Mouse (Mus musculus): Measurements from ENCODE around the gene Trappc2l. TPM values are rescaled to one million over a fixed set of nuclear protein-coding genes. Genes with fewer than 3 reads are reported as not detected.
A peak's percentile ranks its signal among the peaks of the same experiment; 100 is the strongest.

Gene Trappc2l
- polyA plus RNA-seq, 1 experiment from 2014 or later = 55.6 TPM

DNA sequence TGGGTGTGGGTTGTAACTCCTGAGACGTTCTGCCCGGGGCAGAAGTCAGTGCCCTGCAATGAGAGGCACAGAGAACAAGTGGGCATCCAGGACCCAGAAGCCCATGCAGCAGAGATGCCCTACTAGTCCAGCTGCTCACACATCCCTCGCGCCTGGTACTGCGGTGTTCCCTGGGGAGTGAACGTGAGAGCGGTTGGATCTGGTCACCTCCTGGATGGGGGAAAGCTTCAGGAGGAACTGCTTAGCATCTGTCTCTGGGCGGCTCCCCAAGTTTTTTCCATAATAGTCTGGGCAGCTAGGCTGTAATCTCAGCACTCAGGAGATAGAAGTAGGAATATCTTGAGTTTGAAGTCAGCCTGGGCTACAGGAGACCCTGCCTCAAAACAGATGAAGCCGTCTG is 26.5 kb upstream of the Trappc2l start:
- no peak overlapping the region for H3K4me3 ChIP-seq
- ATAC-seq (ENCODE audit: extremely low read depth, insufficient number of reproducible peaks, low FRiP score, low TSS enrichment) = no peak
- no peaks in the 10 kb centered on the region for H3K9me3 ChIP-seq
- no peak overlapping the region for H3K9ac ChIP-seq
- H3K27ac ChIP-seq (replicated peaks) = no peak overlapping the region
- no peaks in the 10 kb centered on the region for H3K36me3 ChIP-seq
- peaks cover 10% of the 10 kb centered on the region for H3K4me1 ChIP-seq
- H3K4me2 ChIP-seq = no peak overlapping the region
- whole genome bisulfite sequencing = 66% methylated on average over 9 of the region's 9 CpGs
- 0 out of 2 replicates have a peak, but pooled peaks cover 2% of the 10 kb centered on the region for H3K27me3 ChIP-seq (replicated peaks)

DNA sequence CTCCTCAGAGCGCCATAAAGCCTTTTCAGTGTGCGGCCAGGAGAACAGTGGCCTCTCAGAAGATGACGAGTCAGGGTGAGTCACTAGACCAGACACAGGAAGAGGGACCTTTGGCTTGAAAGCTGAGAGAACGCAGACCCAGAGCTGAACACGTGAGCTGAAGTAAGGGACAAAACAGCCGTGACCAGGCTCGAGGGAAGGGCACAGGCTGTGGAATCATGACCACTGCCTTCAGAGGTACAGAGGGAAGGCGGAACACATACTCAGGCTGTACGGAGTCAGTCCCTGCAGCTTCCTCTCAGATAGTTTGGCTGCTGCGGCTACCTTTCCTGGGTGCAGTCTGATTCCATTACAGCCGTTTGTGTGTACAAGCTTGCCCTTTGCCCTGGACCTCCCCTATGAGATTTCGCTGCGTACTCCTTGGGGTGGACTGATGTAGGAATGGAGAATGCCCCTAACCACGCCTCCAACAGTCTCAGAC is 26.0 kb upstream of the Trappc2l start:
- H3K27ac ChIP-seq (replicated peaks) = no peak overlapping the region; the same call in 1 of the 2 replicates
- ATAC-seq (ENCODE audit: extremely low read depth, insufficient number of reproducible peaks, low FRiP score, low TSS enrichment) = no peak

DNA sequence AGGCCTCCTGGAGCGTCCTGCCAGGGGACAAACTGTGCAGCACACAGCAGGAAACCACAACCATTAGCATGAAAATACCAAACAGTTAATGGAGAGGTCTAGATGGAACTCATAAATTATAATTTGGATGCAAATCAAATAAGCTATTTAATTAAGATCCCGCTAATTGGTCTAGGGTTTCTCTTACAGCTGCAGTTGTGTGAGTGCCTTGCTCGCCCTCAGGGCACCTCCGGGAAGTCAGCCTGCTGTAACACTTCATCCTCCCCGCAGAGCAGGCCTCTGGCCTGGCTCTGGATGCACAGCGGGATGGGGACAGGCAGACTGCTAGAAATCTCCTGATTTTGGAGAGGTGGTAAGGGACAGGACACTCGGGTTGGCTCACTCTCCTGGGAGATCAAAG is 25.3 kb upstream of the Trappc2l start:
- H3K4me1 ChIP-seq = peaks cover 9% of the 10 kb centered on the region
- no peaks in the 10 kb centered on the region for H3K36me3 ChIP-seq
- no peak overlapping the region for H3K9ac ChIP-seq
- no peak overlapping the region for H3K4me3 ChIP-seq
- 70% methylated on average over 7 of the region's 7 CpGs for WGBS
- no peak for ATAC-seq (ENCODE audit: extremely low read depth, insufficient number of reproducible peaks, low FRiP score, low TSS enrichment)
- no peaks in the 10 kb centered on the region for H3K27me3 ChIP-seq (replicated peaks)
- no peaks in the 10 kb centered on the region for H3K9me3 ChIP-seq
- no peak overlapping the region for H3K27ac ChIP-seq (replicated peaks)
- H3K4me2 ChIP-seq = no peak overlapping the region

More for the DNA sequence above, 26.0 kb upstream of the Trappc2l start:
- WGBS = 50% methylated on average over 14 of the region's 14 CpGs
- Histone ChIP-seq H3K4me1 (peaks cover 9% of the 10 kb centered on the region), H3K9me3 (no peaks in the 10 kb centered on the region), H3K36me3 (no peaks in the 10 kb centered on the region), H3K9ac (no peak overlapping the region), H3K4me3 (no peak overlapping the region), H3K4me2 (no peak overlapping the region), H3K27me3 (replicated peaks) (0 out of 2 replicates have a peak, but pooled peaks cover under 1% of the 10 kb centered on the region)

DNA sequence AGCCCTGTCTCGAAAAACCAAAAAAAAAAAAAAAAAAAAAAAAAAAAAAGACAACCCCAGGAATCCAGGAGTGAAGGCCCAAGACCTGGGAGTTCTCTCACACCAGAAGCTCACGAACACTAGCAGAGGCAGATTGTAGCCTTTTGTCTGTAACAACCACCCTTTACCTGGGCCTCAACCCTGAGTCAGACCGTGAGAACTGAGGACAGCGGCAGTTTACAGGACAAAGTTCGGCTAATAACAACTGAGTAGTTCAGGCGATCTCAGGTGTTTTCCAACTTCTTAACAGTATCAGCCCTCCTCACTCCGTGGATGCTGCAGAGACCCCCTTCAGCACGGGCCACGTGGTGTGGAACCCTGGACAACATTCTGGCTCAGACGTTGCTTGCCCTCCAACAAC is 24.7 kb upstream of the Trappc2l start:
- Histone ChIP-seq H3K9me3 (no peaks in the 10 kb centered on the region), H3K36me3 (no peaks in the 10 kb centered on the region), H3K4me1 (peaks cover 9% of the 10 kb centered on the region), H3K4me3 (no peak overlapping the region), H3K27ac (replicated peaks) (no peak overlapping the region), H3K27me3 (replicated peaks) (no peaks in the 10 kb centered on the region), H3K4me2 (no peak overlapping the region), H3K9ac (no peak overlapping the region)
- ATAC-seq (ENCODE audit: extremely low read depth, insufficient number of reproducible peaks, low FRiP score, low TSS enrichment) = no peak
- WGBS = 85% methylated on average over 10 of the region's 10 CpGs

DNA sequence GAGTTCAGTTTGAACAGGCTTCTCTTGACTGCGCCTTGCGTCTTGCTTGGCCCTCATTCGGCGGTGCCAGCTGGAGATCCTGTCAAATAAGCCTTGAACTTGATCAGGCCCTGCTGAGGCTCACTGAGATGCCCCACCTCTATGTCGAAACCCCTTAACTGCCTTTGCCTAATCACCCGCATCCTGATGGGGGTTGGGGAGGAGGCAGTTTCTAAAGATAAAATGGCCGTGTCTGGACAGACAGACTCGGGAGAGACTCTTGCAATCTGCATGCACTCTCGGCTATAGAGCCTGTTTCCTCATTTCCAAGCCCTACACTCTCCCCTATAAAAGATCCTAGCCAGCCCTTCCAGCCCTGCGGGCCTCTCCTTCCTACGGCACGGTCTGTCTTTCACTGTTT is 18.2 kb upstream of the Trappc2l start:
- Histone ChIP-seq H3K4me3 (no peak overlapping the region), H3K9me3 (no peaks in the 10 kb centered on the region), H3K4me2 (no peak overlapping the region), H3K9ac (peak overlapping the region; percentile 19), H3K36me3 (peaks cover 15% of the 10 kb centered on the region), H3K4me1 (peaks cover 14% of the 10 kb centered on the region), H3K27me3 (replicated peaks) (peaks cover 6% of the 10 kb centered on the region; the same call in 1 of the 2 replicates), H3K27ac (replicated peaks) (no peak overlapping the region)
- 54% methylated on average over 12 of the region's 12 CpGs for WGBS
- no peak for ATAC-seq (ENCODE audit: extremely low read depth, insufficient number of reproducible peaks, low FRiP score, low TSS enrichment)

DNA sequence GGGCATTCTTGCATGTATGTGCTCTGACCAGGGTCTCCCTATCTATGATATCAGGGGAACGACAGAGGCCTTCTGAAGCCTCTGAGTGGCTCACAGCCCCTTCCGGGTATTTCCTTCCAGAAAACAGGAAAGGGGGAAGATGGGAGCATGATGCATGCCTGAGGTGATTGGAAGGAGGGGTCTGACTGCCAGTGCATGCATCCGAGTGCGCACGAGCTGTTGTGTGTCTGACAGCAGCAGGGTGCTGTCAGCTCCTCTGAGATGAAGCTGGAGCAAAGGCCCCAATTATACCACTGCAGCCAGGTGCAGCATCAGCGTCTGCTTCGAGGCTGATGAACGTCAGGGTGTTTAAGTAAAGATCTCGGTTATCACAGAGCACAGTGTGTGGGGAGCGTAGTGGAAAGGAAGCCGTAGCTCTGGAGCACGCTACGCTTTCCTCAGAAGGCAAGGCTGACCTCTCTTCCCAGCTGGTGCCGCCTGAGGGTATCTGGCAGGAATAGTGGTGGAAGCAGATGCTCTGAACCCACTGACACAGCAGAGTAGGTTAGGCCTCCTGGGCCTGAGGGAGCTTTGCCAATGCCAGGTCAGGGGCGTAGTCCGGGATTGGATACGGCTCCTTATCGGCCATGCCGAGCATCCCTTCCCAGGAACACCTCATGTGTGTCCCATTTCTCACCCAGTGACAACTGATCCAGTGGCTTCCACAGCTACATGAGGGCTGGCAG is 17.5 kb upstream of the Trappc2l start:
- H3K4me3 ChIP-seq = no peak overlapping the region
- ATAC-seq (ENCODE audit: extremely low read depth, insufficient number of reproducible peaks, low FRiP score, low TSS enrichment) = no peak
- H3K4me2 ChIP-seq = no peak overlapping the region
- WGBS = 69% methylated on average over 19 of the region's 19 CpGs
- peaks cover 6% of the 10 kb centered on the region; the same call in 1 of the 2 replicates for H3K27me3 ChIP-seq (replicated peaks)
- H3K27ac ChIP-seq (replicated peaks) = no peak overlapping the region
- no peaks in the 10 kb centered on the region for H3K9me3 ChIP-seq
- peaks cover 21% of the 10 kb centered on the region for H3K36me3 ChIP-seq
- peaks cover 14% of the 10 kb centered on the region for H3K4me1 ChIP-seq
- H3K9ac ChIP-seq = peak overlapping the region; percentile 19; the same call in 1 of the 2 replicates

DNA sequence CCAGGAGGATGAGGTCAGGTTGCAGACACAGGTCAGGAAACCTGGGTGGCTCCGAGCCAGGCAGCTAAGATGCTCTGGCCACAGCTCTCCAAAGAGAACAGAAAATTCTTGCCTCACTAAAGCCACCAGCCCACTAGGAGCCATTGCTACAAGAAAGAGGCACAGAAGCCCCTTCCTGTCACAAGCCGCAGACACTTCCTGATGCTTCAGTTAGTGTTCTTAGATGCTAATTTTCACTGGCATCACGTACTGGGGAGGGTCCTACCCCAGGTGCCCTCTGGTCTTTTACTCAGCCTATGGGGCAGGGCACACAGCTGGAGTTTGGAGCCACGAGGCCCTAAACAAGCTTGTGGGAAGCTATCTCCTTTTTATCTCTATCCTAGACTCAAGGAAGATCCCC is 15.4 kb upstream of the Trappc2l start:
- no peak overlapping the region for H3K4me2 ChIP-seq
- H3K27me3 ChIP-seq (replicated peaks) = peaks cover 6% of the 10 kb centered on the region; the same call in 1 of the 2 replicates
- H3K4me3 ChIP-seq = no peak overlapping the region
- no peak overlapping the region for H3K27ac ChIP-seq (replicated peaks)
- WGBS = 39% methylated on average over 4 of the region's 4 CpGs
- no peak overlapping the region for H3K9ac ChIP-seq
- no peak for ATAC-seq (ENCODE audit: extremely low read depth, insufficient number of reproducible peaks, low FRiP score, low TSS enrichment)
- H3K9me3 ChIP-seq = no peaks in the 10 kb centered on the region
- H3K4me1 ChIP-seq = peaks cover 18% of the 10 kb centered on the region
- H3K36me3 ChIP-seq = peaks cover 25% of the 10 kb centered on the region

DNA sequence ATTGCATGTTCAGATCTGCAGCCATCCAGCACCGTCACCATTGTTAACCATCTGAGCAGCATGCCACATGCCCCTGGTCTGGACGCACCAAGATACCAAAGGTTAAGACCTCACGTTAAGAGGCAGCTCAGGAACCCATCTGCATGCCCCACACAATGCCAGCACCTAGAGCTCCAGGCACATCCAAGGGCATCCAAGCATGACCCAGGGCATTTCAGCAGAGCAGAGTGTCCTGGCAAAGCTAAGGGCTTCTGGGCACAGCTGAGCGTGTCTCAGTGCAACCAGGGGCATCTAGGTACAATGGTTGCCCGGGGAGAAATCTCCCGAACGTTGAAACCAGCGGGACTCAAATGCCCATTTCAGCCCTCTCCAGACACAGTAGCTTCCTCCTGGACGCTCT is 10.8 kb upstream of the Trappc2l start:
- H3K9me3 ChIP-seq = no peaks in the 10 kb centered on the region
- no peak overlapping the region for H3K4me2 ChIP-seq
- no peaks in the 10 kb centered on the region for H3K27me3 ChIP-seq (replicated peaks)
- peaks cover 15% of the 10 kb centered on the region for H3K4me1 ChIP-seq
- WGBS = 89% methylated on average over 9 of the region's 9 CpGs
- H3K9ac ChIP-seq = no peak overlapping the region
- H3K27ac ChIP-seq (replicated peaks) = no peak overlapping the region
- H3K4me3 ChIP-seq = no peak overlapping the region
- peaks cover 20% of the 10 kb centered on the region for H3K36me3 ChIP-seq
- ATAC-seq (ENCODE audit: extremely low read depth, insufficient number of reproducible peaks, low FRiP score, low TSS enrichment) = no peak

DNA sequence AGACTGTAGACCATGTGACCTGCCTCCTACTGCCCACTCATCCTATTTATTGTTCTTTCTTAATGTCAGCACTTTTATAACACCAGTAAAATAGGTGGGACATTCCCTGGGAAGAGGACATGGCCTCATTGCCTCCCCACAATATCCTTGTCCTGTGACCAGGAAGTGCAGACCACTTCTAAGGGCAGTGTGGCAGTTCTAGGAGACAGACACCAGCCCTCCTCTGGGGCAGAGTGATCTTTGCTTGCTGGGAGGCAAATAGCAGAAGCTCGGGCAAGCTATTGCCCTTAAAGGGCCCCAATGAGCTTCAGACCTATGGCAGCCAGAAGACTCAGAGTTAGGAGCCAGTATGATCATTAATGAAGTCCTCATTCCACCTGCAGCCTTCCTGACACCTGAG is 6.8 kb upstream of the Trappc2l start:
- no peaks in the 10 kb centered on the region for H3K9me3 ChIP-seq
- peak overlapping the region; percentile 26 for H3K27ac ChIP-seq (replicated peaks)
- peaks cover 12% of the 10 kb centered on the region for H3K4me1 ChIP-seq
- H3K9ac ChIP-seq = no peak overlapping the region
- no peaks in the 10 kb centered on the region for H3K27me3 ChIP-seq (replicated peaks)
- H3K36me3 ChIP-seq = 0 out of 2 replicates have a peak, but pooled peaks cover 2% of the 10 kb centered on the region
- no peak for ATAC-seq (ENCODE audit: extremely low read depth, insufficient number of reproducible peaks, low FRiP score, low TSS enrichment)
- no peak overlapping the region for H3K4me3 ChIP-seq
- no peak overlapping the region for H3K4me2 ChIP-seq
- WGBS = 49% methylated on average over 1 of the region's 1 CpGs

DNA sequence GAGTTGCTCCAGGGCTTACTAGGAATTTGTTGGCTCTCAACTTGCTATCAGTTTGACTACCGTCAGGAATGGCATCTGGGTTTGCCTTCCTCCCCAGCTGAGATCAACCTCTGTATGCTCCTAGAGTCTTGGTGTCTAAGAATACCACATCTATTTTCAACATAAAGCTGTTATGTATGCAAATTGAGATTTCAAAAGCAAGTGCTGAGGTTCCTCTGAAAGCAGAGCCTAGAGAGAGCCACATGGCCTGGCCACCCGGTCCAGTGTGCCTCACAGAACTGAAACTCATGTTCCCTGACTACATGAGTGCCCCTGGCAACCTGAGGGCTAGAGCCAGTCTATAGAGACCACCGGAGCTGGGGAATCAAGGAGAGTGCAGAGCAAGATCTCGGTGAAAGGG is 6.1 kb upstream of the Trappc2l start:
- H3K9ac ChIP-seq = peak overlapping the region; percentile 5; the same call in 1 of the 2 replicates
- H3K4me2 ChIP-seq = peak overlapping the region; percentile 23; the same call in 1 of the 2 replicates
- peaks cover 19% of the 10 kb centered on the region for H3K4me1 ChIP-seq
- peak overlapping the region; percentile 26 for H3K27ac ChIP-seq (replicated peaks)
- no peak for ATAC-seq (ENCODE audit: extremely low read depth, insufficient number of reproducible peaks, low FRiP score, low TSS enrichment)
- H3K27me3 ChIP-seq (replicated peaks) = no peaks in the 10 kb centered on the region
- WGBS = 49% methylated on average over 4 of the region's 4 CpGs
- H3K4me3 ChIP-seq = no peak overlapping the region
- no peaks in the 10 kb centered on the region for H3K9me3 ChIP-seq
- 0 out of 2 replicates have a peak, but pooled peaks cover 2% of the 10 kb centered on the region for H3K36me3 ChIP-seq

DNA sequence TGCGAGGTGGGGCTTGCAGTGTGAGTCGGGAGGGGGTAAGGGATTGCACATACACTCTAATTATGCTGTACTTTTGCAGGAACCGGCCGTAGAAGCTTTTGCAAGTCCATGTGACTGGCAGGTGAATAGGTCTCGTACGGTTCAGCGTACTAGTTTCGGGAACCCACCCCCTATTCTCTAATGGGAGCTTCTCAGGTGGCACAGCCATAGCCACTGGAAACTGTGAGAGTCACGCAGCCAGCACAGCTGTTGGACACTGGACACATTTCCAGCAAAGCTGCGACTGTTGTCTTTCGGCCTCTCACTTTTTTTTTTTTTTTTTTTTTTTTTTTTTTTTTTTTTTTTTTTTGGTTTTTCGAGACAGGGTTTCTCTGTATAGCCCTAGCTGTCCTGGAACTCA is 4.6 kb upstream of the Trappc2l start:
- Histone ChIP-seq H3K36me3 (0 out of 2 replicates have a peak, but pooled peaks cover 1% of the 10 kb centered on the region), H3K27ac (replicated peaks) (no peak overlapping the region), H3K4me2 (no peak overlapping the region), H3K4me1 (peaks cover 26% of the 10 kb centered on the region), H3K27me3 (replicated peaks) (no peaks in the 10 kb centered on the region), H3K4me3 (no peak overlapping the region), H3K9ac (no peak overlapping the region), H3K9me3 (no peaks in the 10 kb centered on the region)
- no peak for ATAC-seq (ENCODE audit: extremely low read depth, insufficient number of reproducible peaks, low FRiP score, low TSS enrichment)
- WGBS = 84% methylated on average over 11 of the region's 12 CpGs

DNA sequence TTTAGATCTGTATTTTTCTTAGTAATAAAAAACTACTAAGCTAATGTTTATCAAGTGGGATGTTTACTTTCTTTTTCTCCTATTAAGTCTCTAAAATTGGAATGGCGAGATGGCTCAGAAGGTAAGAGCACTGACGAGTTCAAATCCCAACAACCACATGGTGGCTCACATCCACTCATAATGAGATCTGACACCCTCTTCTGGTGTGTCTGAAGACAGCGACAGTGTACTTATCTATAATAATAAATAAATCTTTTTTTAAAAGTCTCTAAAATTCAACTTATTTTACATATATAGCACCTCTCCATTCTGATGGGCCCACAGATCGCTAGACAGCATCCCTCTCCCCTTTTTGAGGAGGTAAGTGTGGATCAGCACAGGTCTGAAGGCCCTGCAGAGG is 1.2 kb upstream of the Trappc2l start:
- Histone ChIP-seq H3K4me1 (peaks cover 29% of the 10 kb centered on the region), H3K36me3 (peaks cover 20% of the 10 kb centered on the region), H3K4me3 (peak overlapping the region; percentile 64), H3K9ac (peak overlapping the region; percentile 83), H3K27me3 (replicated peaks) (no peaks in the 10 kb centered on the region), H3K9me3 (no peaks in the 10 kb centered on the region), H3K4me2 (peak overlapping the region; percentile 86), H3K27ac (replicated peaks) (0 out of 2 replicates have a peak overlapping the region, but pooled peaks have one; percentile 28)
- WGBS = 56% methylated on average over 4 of the region's 4 CpGs
- no peak for ATAC-seq (ENCODE audit: extremely low read depth, insufficient number of reproducible peaks, low FRiP score, low TSS enrichment)

Measured in heart, embryonic 13.5 days (tissue).